Mouse (Mus musculus) c-Kit-positive CD71-positive TER-119-positive erythroid progenitor cells, embryonic 14.5 days (primary cell): ENCODE results near the gene Olfr1234.

Experiments used
- DNase-seq: peaks from one replicate; pipeline ENCODE4 v3.0.0-alpha.2; 2013; ENCODE audit warnings: low spot score

Olfr1234 gene

DNA sequence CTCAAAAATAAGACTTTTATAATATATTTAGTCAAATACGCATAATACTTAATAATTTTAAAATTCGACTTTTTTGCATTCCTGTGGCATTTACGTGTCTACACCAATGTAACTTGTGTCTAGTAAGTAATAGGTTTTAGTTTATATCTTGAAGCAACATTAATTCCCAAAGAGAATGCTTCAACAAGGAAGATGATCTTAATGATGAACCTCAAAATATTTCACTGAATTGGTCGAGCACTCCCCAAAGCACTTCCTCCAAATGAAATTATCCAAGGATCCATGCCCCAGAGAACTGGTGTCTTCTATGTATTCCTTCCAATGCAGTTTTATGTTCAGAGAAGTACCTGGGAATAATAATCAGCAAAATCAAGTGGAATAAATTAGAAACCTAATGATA, at the start of gene Olfr1234:
TSS of gene Olfr1234 (minus strand) at position 101 of the 400 bp plus-strand sequence.
- DNase-seq, result no peak

DNA sequence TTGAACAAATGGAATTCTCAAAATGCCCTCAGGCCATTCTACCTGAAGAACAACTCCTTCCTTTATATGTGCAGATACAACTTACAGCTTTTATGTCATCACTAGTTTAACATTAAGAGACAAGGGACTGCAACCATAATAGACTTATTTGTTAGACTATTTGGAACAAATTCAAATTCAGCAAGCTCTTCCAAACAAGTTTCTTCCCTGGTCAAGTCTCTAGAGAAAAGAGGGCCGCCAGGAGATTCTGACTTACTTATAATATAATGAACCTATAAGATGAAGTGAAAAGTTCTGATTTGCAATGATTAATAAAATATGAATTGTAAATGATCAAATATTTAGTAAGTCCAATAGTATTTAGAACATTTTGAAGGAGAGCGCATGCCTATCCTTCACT, 44.9 kb upstream of the Olfr1234 start, which contains the start of gene Olfr1238:
TSS of gene Olfr1238 (minus strand) at position 101 of the 400 bp plus-strand sequence.
- DNase-seq, result no peak

DNA sequence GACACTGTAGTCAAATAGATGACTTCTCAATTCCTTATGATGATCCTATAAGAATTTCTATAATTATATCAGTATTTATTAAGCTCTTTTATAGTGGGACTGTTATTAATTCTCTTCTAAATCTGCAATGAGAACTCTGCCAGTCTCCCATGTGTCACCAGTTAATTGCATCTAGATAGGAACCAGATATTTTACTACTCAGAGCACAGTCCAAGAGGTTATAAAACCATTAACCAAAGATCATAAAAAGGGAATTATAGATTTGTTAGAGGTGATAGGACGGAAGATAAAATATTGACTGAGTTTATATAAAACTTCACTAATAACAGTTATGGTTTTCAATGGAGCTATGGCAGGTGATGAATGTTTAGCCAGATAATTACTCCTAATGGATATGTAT, 36.2 kb upstream of the Olfr1234 start:
- no peak for DNase-seq

DNA sequence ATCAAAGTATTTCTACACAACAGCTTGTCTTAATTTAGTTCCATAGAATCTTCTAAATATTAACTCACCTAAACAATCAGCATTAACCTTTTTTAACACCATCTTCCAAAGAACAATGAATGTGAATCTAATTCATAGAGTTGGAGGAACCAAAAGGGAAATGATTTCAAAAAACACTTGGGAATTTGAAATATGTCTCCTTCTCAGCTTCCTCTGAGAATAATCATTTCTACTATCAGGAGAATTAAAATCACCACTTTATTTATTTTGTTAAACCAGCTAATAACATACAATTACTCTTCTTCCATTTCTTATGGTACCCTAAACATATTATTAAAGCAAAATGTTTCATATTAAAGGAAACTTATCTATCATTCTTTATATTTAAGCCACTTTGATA, 22.4 kb downstream of the Olfr1234 start, which contains the start of gene Olfr1233:
TSS of gene Olfr1233 (minus strand) at position 101 of the 400 bp plus-strand sequence.
- DNase-seq, result no peak

DNA sequence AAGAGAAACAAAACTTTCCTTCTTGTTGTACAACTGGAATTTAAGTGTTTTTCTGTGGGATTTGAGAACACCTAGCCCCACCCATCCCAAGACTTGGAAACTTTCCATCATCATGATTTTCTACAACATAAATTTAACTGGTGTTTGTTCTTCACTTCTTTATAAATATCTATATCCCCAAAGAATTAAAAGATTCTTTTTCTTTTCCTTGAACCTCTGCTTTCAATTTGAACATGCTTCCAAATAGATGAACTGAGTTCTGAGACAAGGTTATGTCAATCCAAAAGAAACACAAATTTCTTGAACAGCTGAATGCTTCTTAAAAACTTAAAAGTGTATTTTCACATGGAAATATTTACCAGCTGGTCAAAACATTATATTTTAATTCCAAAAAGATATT, 35.1 kb downstream of the Olfr1234 start, which contains the start of gene Olfr1232:
TSS of gene Olfr1232 (minus strand) at position 101 of the 400 bp plus-strand sequence.
- DNase-seq, result no peak
